Mouse (Mus musculus) hematopoietic multipotent progenitor cell, adult 10-12 weeks (in vitro differentiated cells): ENCODE results near the gene 5430403G16Rik. TPM values are rescaled to one million over a fixed set of nuclear protein-coding genes. Genes with fewer than 3 reads are reported as not detected.

ENCODE experiments used
- polyA plus RNA-seq: library from polyadenylated mRNA; stranded (reverse); fragments of >175 nt; gene quantifications from 2 replicates; pipeline ENCODE4 v1.2.3, GENCODE M21; 2012; ENCODE audit warnings: low replicate concordance

Gene 5430403G16Rik
- polyA plus RNA-seq, result 0.08 and 0.38 TPM in 2 replicates

GRCm38 (mm10) chr5:109690537-109691201 lies at the start of gene 5430403G16Rik:
TSS of gene 5430403G16Rik (minus strand) at chr5:109691041.

Other genes with a start within 250 kb of the 5430403G16Rik start
- 149 and 442 TPM in 2 replicates for gene Crlf2, start 132.0 kb downstream of the 5430403G16Rik start, polyA plus RNA-seq
- gene 4930522L14Rik, start 60.8 kb upstream of the 5430403G16Rik start, polyA plus RNA-seq, result 0.15 and 0.33 TPM in 2 replicates
- 0.22 and 2.1 TPM in 2 replicates for gene Gm15446, start 232.4 kb upstream of the 5430403G16Rik start, polyA plus RNA-seq